Mouse (Mus musculus) embryonic facial prominence, embryonic 14.5 days (tissue): Measurements from ENCODE around the gene Paqr8. TPM values are rescaled to one million over a fixed set of nuclear protein-coding genes. Genes with fewer than 3 reads are reported as not detected.
"Not testable (repeated sequence)": the region's sequence is repeated elsewhere in the genome, so short reads cannot be mapped to it uniquely, and the experiment has no call there.

Experiments used
- ATAC-seq: fragments of 200-750 bp; cut with Nextera tagmentation; 2 replicates; pipeline ENCODE4 v1.8.0; 2017; ENCODE audit warnings: low read depth, moderate number of reproducible peaks, moderate TSS enrichment
- DNase-seq: peaks from one replicate; pipeline ENCODE4 v3.0.0-alpha.2; 2015; ENCODE audit warnings: low spot score
- H3K27ac ChIP-seq: fragments of 300-500 bp; sonication (generic); replicated peaks from 2 replicates; pipeline ENCODE4 v1.5.1; 2014; ENCODE audit warnings: low read depth, mild to moderate bottlenecking, low read length, moderate library complexity
- H3K27me3 ChIP-seq: fragments of 300-500 bp; sonication (generic); replicated peaks from 2 replicates; pipeline ENCODE4 v1.6.1; 2014; ENCODE audit warnings: low read length; ENCODE audit not compliant: control insufficient read depth, insufficient read depth
- H3K36me3 ChIP-seq: fragments of 300-500 bp; sonication (generic); 2 replicates; pipeline ENCODE4 v1.6.1; 2014; ENCODE audit warnings: low read length, mixed read lengths; ENCODE audit not compliant: control insufficient read depth, insufficient read depth
- H3K4me1 ChIP-seq: fragments of 300-500 bp; sonication (generic); 2 replicates; pipeline ENCODE4 v1.6.1; 2014; ENCODE audit warnings: antibody characterized with exemption, low read length; ENCODE audit not compliant: control insufficient read depth, insufficient read depth
- H3K4me2 ChIP-seq: fragments of 300-500 bp; sonication (generic); 2 replicates; pipeline ENCODE4 v1.6.1; 2014; ENCODE audit warnings: low read depth, mild to moderate bottlenecking, low read length, moderate library complexity, mixed read lengths
- H3K4me3 ChIP-seq: fragments of 300-500 bp; sonication (generic); 2 replicates; pipeline ENCODE4 v1.5.1; 2014; ENCODE audit warnings: low read depth, mild to moderate bottlenecking, low read length
- H3K9ac ChIP-seq: fragments of 300-500 bp; sonication (generic); 2 replicates; pipeline ENCODE4 v1.6.1; 2014; ENCODE audit warnings: low read depth, mild to moderate bottlenecking, low read length, moderate library complexity, mixed read lengths
- H3K9me3 ChIP-seq: fragments of 300-500 bp; sonication (generic); 2 replicates; pipeline ENCODE4 v1.6.1; 2016; ENCODE audit warnings: low read length; ENCODE audit not compliant: control insufficient read depth
- WGBS: fragments of 180-500 bp; shearing (Covaris S2); extraction: QIAGEN DNeasy Blood & Tissue Kit; methylation state at CpG from one replicate; pipeline ENCODE4 v1.1.7; 2014; 5-methylcytosine and 5-hydroxymethylcytosine counted together
- polyA plus RNA-seq: library from polyadenylated mRNA; unstranded; fragments of >200 nt; fragmentation: Nextera tagmentation; extraction: Ambion mirVana; gene quantifications from 2 replicates; pipeline ENCODE4 v1.2.1, GENCODE M21; 2014

The Paqr8 gene
- polyA plus RNA-seq, 1 experiment from 2014 or later, result 6.1 TPM

GRCm38 (mm10) chr1:20917496-20918050 is 27.2 kb downstream of the Paqr8 start:
- H3K4me1 ChIP-seq, result peaks cover under 1% of the 10 kb centered on the region; the same call in 1 of the 2 replicates
- no peaks in the 10 kb centered on the region for H3K27me3 ChIP-seq
- H3K36me3 ChIP-seq, result no peaks in the 10 kb centered on the region
- no peak overlapping the region for H3K9ac ChIP-seq
- 76% methylated on average over 6 of the region's 6 CpGs for WGBS
- ATAC-seq, result no peak
- H3K4me2 ChIP-seq, result no peak overlapping the region
- no peak overlapping the region for H3K4me3 ChIP-seq
- no peak for DNase-seq
- no peak overlapping the region for H3K27ac ChIP-seq
- H3K9me3 ChIP-seq, result no peaks in the 10 kb centered on the region

- 87% methylated on average over 2 of the region's 2 CpGs for WGBS
- no peaks in the 10 kb centered on the region for H3K36me3 ChIP-seq
- H3K27me3 ChIP-seq, result no peaks in the 10 kb centered on the region
- ATAC-seq, result no peak
- no peak overlapping the region for H3K4me3 ChIP-seq
- peaks cover 11% of the 10 kb centered on the region for H3K4me1 ChIP-seq
- H3K9me3 ChIP-seq, result no peaks in the 10 kb centered on the region
- no peak overlapping the region for H3K9ac ChIP-seq
- no peak overlapping the region for H3K4me2 ChIP-seq
- H3K27ac ChIP-seq, result no peak overlapping the region
- DNase-seq, result no peak
These were observed 29.3 kb downstream of the Paqr8 start for GRCm38 (mm10) chr1:20919728-20920127.

GRCm38 (mm10) chr1:20921081-20921528 is 30.7 kb downstream of the Paqr8 start:
- Histone ChIP-seq H3K9me3 (no peaks in the 10 kb centered on the region), H3K4me3 (no peak overlapping the region), H3K36me3 (no peaks in the 10 kb centered on the region), H3K4me1 (peaks cover 11% of the 10 kb centered on the region), H3K4me2 (no peak overlapping the region), H3K27ac (no peak overlapping the region), H3K27me3 (no peaks in the 10 kb centered on the region), H3K9ac (no peak overlapping the region)
- DNase-seq (no peak), ATAC-seq (peak; percentile 76)
- 73% methylated on average over 10 of the region's 10 CpGs for WGBS

GRCm38 (mm10) chr1:20922612-20923399 is 32.4 kb downstream of the Paqr8 start:
- no peaks in the 10 kb centered on the region for H3K9me3 ChIP-seq
- 34% methylated on average over 11 of the region's 11 CpGs for WGBS
- no peaks in the 10 kb centered on the region for H3K27me3 ChIP-seq
- H3K27ac ChIP-seq, result peak overlapping the region; percentile 12; the same call in 1 of the 2 replicates
- ATAC-seq, result no peak
- H3K4me3 ChIP-seq, result 0 out of 2 replicates have a peak overlapping the region, but pooled peaks have one; percentile 4
- peak; percentile 76 for DNase-seq
- H3K4me2 ChIP-seq, result peak overlapping the region; percentile 24; the same call in 1 of the 2 replicates
- no peak overlapping the region for H3K9ac ChIP-seq
- H3K36me3 ChIP-seq, result no peaks in the 10 kb centered on the region
- H3K4me1 ChIP-seq, result peaks cover 11% of the 10 kb centered on the region

GRCm38 (mm10) chr1:20925324-20925723 is 34.9 kb downstream of the Paqr8 start:
- not testable (repeated sequence) for H3K27me3 ChIP-seq, H3K9me3 ChIP-seq, H3K4me2 ChIP-seq, DNase-seq, H3K27ac ChIP-seq, H3K36me3 ChIP-seq, ATAC-seq, H3K9ac ChIP-seq, H3K4me3 ChIP-seq
- peaks cover 11% of the 10 kb centered on the region for H3K4me1 ChIP-seq
- WGBS, result 85% methylated on average over 7 of the region's 7 CpGs

GRCm38 (mm10) chr1:20925926-20926325 is 35.5 kb downstream of the Paqr8 start:
- H3K4me1 ChIP-seq, result peaks cover 11% of the 10 kb centered on the region
- ATAC-seq, result no peak
- no peaks in the 10 kb centered on the region for H3K9me3 ChIP-seq
- no peaks in the 10 kb centered on the region for H3K27me3 ChIP-seq
- WGBS, result 88% methylated on average over 4 of the region's 4 CpGs
- no peak overlapping the region for H3K9ac ChIP-seq
- H3K36me3 ChIP-seq, result no peaks in the 10 kb centered on the region
- H3K4me3 ChIP-seq, result no peak overlapping the region
- no peak for DNase-seq
- no peak overlapping the region for H3K4me2 ChIP-seq
- no peak overlapping the region for H3K27ac ChIP-seq

GRCm38 (mm10) chr1:20926376-20926775 is 36.0 kb downstream of the Paqr8 start:
- no peak overlapping the region for H3K9ac ChIP-seq
- H3K4me3 ChIP-seq, result no peak overlapping the region
- no peak overlapping the region for H3K4me2 ChIP-seq
- DNase-seq (no peak), ATAC-seq (no peak)
- H3K36me3 ChIP-seq, result no peaks in the 10 kb centered on the region
- H3K27ac ChIP-seq, result no peak overlapping the region
- no peaks in the 10 kb centered on the region for H3K27me3 ChIP-seq
- 80% methylated on average over 3 of the region's 4 CpGs for WGBS
- H3K9me3 ChIP-seq, result no peaks in the 10 kb centered on the region
- peaks cover 11% of the 10 kb centered on the region for H3K4me1 ChIP-seq

GRCm38 (mm10) chr1:20928487-20928886 is 38.1 kb downstream of the Paqr8 start:
- H3K4me1 ChIP-seq, result peaks cover 2% of the 10 kb centered on the region; the same call in 1 of the 2 replicates
- DNase-seq (no peak), ATAC-seq (no peak)
- H3K4me2 ChIP-seq, result no peak overlapping the region
- H3K27me3 ChIP-seq, result no peaks in the 10 kb centered on the region
- H3K27ac ChIP-seq, result no peak overlapping the region
- no peak overlapping the region for H3K9ac ChIP-seq
- 54% methylated on average over 4 of the region's 4 CpGs for WGBS
- H3K9me3 ChIP-seq, result no peaks in the 10 kb centered on the region
- H3K36me3 ChIP-seq, result no peaks in the 10 kb centered on the region; the same call in 1 of the 2 replicates
- no peak overlapping the region for H3K4me3 ChIP-seq
